Mouse (Mus musculus) lung, embryonic 15.5 days (tissue): ENCODE measurements around the gene Ugt1a5. TPM values are rescaled to one million over a fixed set of nuclear protein-coding genes. Genes with fewer than 3 reads are reported as not detected.

Experiments
- ATAC-seq: fragments of 200-750 bp; cut with Nextera tagmentation; 2 replicates; pipeline ENCODE4 v1.8.0; 2017; ENCODE audit warnings: moderate number of reproducible peaks, borderline replicate concordance; ENCODE audit not compliant: low FRiP score, low TSS enrichment; ENCODE audit errors: extremely low read depth
- H3K27ac ChIP-seq: fragments of 300-500 bp; sonication (generic); 2 replicates; pipeline ENCODE4 v1.5.1; 2015; ENCODE audit warnings: moderate library complexity, mild to moderate bottlenecking, inconsistent platforms
- H3K27me3 ChIP-seq: fragments of 300-500 bp; sonication (generic); 2 replicates; pipeline ENCODE4 v1.6.1; 2015; ENCODE audit warnings: inconsistent platforms
- H3K36me3 ChIP-seq: fragments of 300-500 bp; sonication (generic); 2 replicates; pipeline ENCODE4 v1.6.1; 2015; ENCODE audit warnings: inconsistent platforms
- H3K4me1 ChIP-seq: fragments of 300-500 bp; sonication (generic); 2 replicates; pipeline ENCODE4 v1.6.1; 2015; ENCODE audit warnings: inconsistent platforms
- H3K4me2 ChIP-seq: fragments of 300-500 bp; sonication (generic); 2 replicates; pipeline ENCODE4 v1.6.1; 2015; ENCODE audit warnings: inconsistent platforms, mild to moderate bottlenecking, moderate library complexity
- H3K4me3 ChIP-seq: fragments of 300-500 bp; sonication (generic); 2 replicates; pipeline ENCODE4 v1.5.1; 2015; ENCODE audit warnings: mild to moderate bottlenecking, inconsistent platforms
- H3K9ac ChIP-seq: fragments of 300-500 bp; sonication (generic); 2 replicates; pipeline ENCODE4 v1.6.1; 2015; ENCODE audit warnings: inconsistent platforms
- H3K9me3 ChIP-seq: fragments of 300-500 bp; sonication (generic); 2 replicates; pipeline ENCODE4 v1.6.1; 2016; ENCODE audit warnings: inconsistent platforms
- WGBS: fragments of 180-500 bp; shearing (Covaris S2); methylation state at CpG from one replicate; pipeline ENCODE4 v1.1.7; 2015; 5-methylcytosine and 5-hydroxymethylcytosine counted together
- polyA plus RNA-seq: library from polyadenylated mRNA; unstranded; fragments of >200 nt; fragmentation: Nextera tagmentation; extraction: Ambion mirVana; gene quantifications from 2 replicates; pipeline ENCODE4 v1.2.1, GENCODE M21; 2015

Ugt1a5 gene
- polyA plus RNA-seq, 1 experiment from 2014 or later, result not detected

GRCm38 (mm10) chr1:88205294-88205922, 39.6 kb downstream of the Ugt1a5 start, which contains the start of gene Dnajb3:
TSS of gene Dnajb3 (minus strand) at chr1:88205782.
- Histone ChIP-seq H3K9ac (peak within 1 kb of the TSS; percentile 57), H3K27me3 (no peaks in the 10 kb centered on the region), H3K4me1 (no peaks in the 10 kb centered on the region), H3K4me3 (peak within 1 kb of the TSS; percentile 52), H3K36me3 (no peaks in the 10 kb centered on the region), H3K4me2 (peak within 1 kb of the TSS; percentile 92), H3K9me3 (no peaks in the 10 kb centered on the region), H3K27ac (no peak within 1 kb of the TSS)
- 9% methylated on average over 52 of the region's 62 CpGs for WGBS
- peak; percentile 98 for ATAC-seq

- WGBS, result 67% methylated on average over 2 of the region's 2 CpGs
- no peak for ATAC-seq
- no peak overlapping the region for H3K4me3 ChIP-seq
- no peaks in the 10 kb centered on the region for H3K27me3 ChIP-seq
- no peaks in the 10 kb centered on the region for H3K36me3 ChIP-seq
- H3K27ac ChIP-seq, result no peak overlapping the region
- 0 out of 2 replicates have a peak, but pooled peaks cover 7% of the 10 kb centered on the region for H3K9me3 ChIP-seq
- H3K4me2 ChIP-seq, result no peak overlapping the region
- no peak overlapping the region for H3K9ac ChIP-seq
- H3K4me1 ChIP-seq, result no peaks in the 10 kb centered on the region
Measured at GRCm38 (mm10) chr1:88206843-88207479, 41.1 kb downstream of the Ugt1a5 start.

- H3K4me3 ChIP-seq, result no peak within 1 kb of the TSS
- no peak within 1 kb of the TSS for H3K9ac ChIP-seq
- H3K27ac ChIP-seq, result no peak within 1 kb of the TSS
- H3K9me3 ChIP-seq, result peaks cover 41% of the 10 kb centered on the region
- H3K36me3 ChIP-seq, result no peaks in the 10 kb centered on the region
- ATAC-seq, result peak; percentile 40; the same call in 1 of the 2 replicates
- WGBS, result 62% methylated on average over 8 of the region's 8 CpGs
- H3K4me1 ChIP-seq, result no peaks in the 10 kb centered on the region
- H3K4me2 ChIP-seq, result no peak within 1 kb of the TSS
- H3K27me3 ChIP-seq, result no peaks in the 10 kb centered on the region
Measured at GRCm38 (mm10) chr1:88211812-88212211, 46.0 kb downstream of the Ugt1a5 start, which contains the start of gene Ugt1a1. TSS of gene Ugt1a1 (plus strand) at chr1:88211959.

GRCm38 (mm10) chr1:88212341-88213045, 46.7 kb downstream of the Ugt1a5 start:
- Histone ChIP-seq H3K9ac (no peak overlapping the region), H3K36me3 (no peaks in the 10 kb centered on the region), H3K4me3 (no peak overlapping the region), H3K4me2 (no peak overlapping the region), H3K27ac (no peak overlapping the region), H3K4me1 (no peaks in the 10 kb centered on the region), H3K27me3 (no peaks in the 10 kb centered on the region), H3K9me3 (peaks cover 48% of the 10 kb centered on the region)
- no peak for ATAC-seq
- WGBS, result 56% methylated on average over 8 of the region's 8 CpGs

GRCm38 (mm10) chr1:88213061-88213460, 47.2 kb downstream of the Ugt1a5 start:
- WGBS, result 75% methylated on average over 1 of the region's 1 CpGs
- Histone ChIP-seq H3K4me1 (no peaks in the 10 kb centered on the region), H3K9me3 (peaks cover 50% of the 10 kb centered on the region), H3K4me2 (no peak overlapping the region), H3K27me3 (no peaks in the 10 kb centered on the region), H3K9ac (no peak overlapping the region), H3K36me3 (no peaks in the 10 kb centered on the region), H3K4me3 (no peak overlapping the region), H3K27ac (no peak overlapping the region)
- no peak for ATAC-seq

GRCm38 (mm10) chr1:88213766-88214461, 48.1 kb downstream of the Ugt1a5 start:
- Histone ChIP-seq H3K4me1 (no peaks in the 10 kb centered on the region), H3K9me3 (peaks cover 50% of the 10 kb centered on the region), H3K4me3 (no peak overlapping the region), H3K36me3 (no peaks in the 10 kb centered on the region), H3K27me3 (no peaks in the 10 kb centered on the region), H3K27ac (no peak overlapping the region), H3K9ac (no peak overlapping the region), H3K4me2 (no peak overlapping the region)
- ATAC-seq, result peak; percentile 16; the same call in 1 of the 2 replicates
- 77% methylated on average over 2 of the region's 2 CpGs for WGBS

GRCm38 (mm10) chr1:88214462-88214952, 48.7 kb downstream of the Ugt1a5 start:
- Histone ChIP-seq H3K9ac (no peak overlapping the region), H3K9me3 (peaks cover 50% of the 10 kb centered on the region), H3K27ac (no peak overlapping the region), H3K27me3 (no peaks in the 10 kb centered on the region), H3K4me1 (no peaks in the 10 kb centered on the region), H3K4me3 (no peak overlapping the region), H3K36me3 (no peaks in the 10 kb centered on the region), H3K4me2 (no peak overlapping the region)
- 76% methylated on average over 2 of the region's 2 CpGs for WGBS
- no peak for ATAC-seq

GRCm38 (mm10) chr1:88215466-88216380, 49.9 kb downstream of the Ugt1a5 start:
- ATAC-seq, result no peak
- no peak overlapping the region for H3K27ac ChIP-seq
- H3K27me3 ChIP-seq, result no peaks in the 10 kb centered on the region
- no peak overlapping the region for H3K9ac ChIP-seq
- H3K4me3 ChIP-seq, result no peak overlapping the region
- H3K36me3 ChIP-seq, result no peaks in the 10 kb centered on the region
- WGBS, result 66% methylated on average over 10 of the region's 10 CpGs
- H3K4me1 ChIP-seq, result no peaks in the 10 kb centered on the region
- H3K9me3 ChIP-seq, result peaks cover 50% of the 10 kb centered on the region
- H3K4me2 ChIP-seq, result no peak overlapping the region

GRCm38 (mm10) chr1:88216551-88216950, 50.7 kb downstream of the Ugt1a5 start:
- Histone ChIP-seq H3K4me2 (no peak overlapping the region), H3K27me3 (no peaks in the 10 kb centered on the region), H3K27ac (no peak overlapping the region), H3K9me3 (peaks cover 47% of the 10 kb centered on the region), H3K4me1 (no peaks in the 10 kb centered on the region), H3K36me3 (no peaks in the 10 kb centered on the region), H3K4me3 (no peak overlapping the region), H3K9ac (no peak overlapping the region)
- 57% methylated on average over 2 of the region's 2 CpGs for WGBS
- ATAC-seq, result no peak

GRCm38 (mm10) chr1:88217144-88217543, 51.3 kb downstream of the Ugt1a5 start:
- no peak overlapping the region for H3K9ac ChIP-seq
- H3K9me3 ChIP-seq, result peaks cover 43% of the 10 kb centered on the region
- no peak for ATAC-seq
- no peak overlapping the region for H3K4me3 ChIP-seq
- WGBS, result 60% methylated on average over 2 of the region's 2 CpGs
- no peaks in the 10 kb centered on the region for H3K36me3 ChIP-seq
- H3K27me3 ChIP-seq, result no peaks in the 10 kb centered on the region
- no peak overlapping the region for H3K27ac ChIP-seq
- H3K4me1 ChIP-seq, result no peaks in the 10 kb centered on the region
- H3K4me2 ChIP-seq, result no peak overlapping the region

GRCm38 (mm10) chr1:88217576-88217975, 51.8 kb downstream of the Ugt1a5 start:
- H3K27me3 ChIP-seq, result no peaks in the 10 kb centered on the region
- no peak overlapping the region for H3K4me2 ChIP-seq
- 31% methylated on average over 3 of the region's 3 CpGs for WGBS
- H3K9ac ChIP-seq, result no peak overlapping the region
- H3K9me3 ChIP-seq, result peaks cover 39% of the 10 kb centered on the region
- no peak overlapping the region for H3K27ac ChIP-seq
- no peaks in the 10 kb centered on the region for H3K4me1 ChIP-seq
- no peak for ATAC-seq
- no peak overlapping the region for H3K4me3 ChIP-seq
- H3K36me3 ChIP-seq, result no peaks in the 10 kb centered on the region
